Mouse (Mus musculus): Measurements from ENCODE around the gene Setx.

Gene Setx

DNA sequence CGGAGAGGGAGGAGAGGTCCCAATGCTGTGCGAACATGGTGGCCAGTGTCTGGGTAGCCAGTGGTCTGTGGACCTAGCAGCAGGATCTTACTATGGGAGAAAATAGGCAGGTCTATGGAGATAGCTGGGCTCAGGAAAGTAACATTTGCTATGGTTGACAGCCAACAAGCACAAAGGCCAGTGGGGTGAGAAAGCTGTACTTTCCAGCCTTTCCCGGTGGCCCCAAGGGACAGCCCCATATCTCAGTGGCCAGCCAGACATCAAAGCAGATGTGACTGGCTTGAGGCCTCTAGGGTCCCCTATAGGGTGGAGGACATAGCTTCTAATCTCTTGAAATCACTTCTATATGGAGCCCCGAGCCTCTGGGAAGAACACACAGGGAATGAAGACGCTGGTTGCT lies 93.1 kb downstream of the Setx start:
- no peak for DNase-seq (ENCODE audit: low spot score in 2 of 2)

DNA sequence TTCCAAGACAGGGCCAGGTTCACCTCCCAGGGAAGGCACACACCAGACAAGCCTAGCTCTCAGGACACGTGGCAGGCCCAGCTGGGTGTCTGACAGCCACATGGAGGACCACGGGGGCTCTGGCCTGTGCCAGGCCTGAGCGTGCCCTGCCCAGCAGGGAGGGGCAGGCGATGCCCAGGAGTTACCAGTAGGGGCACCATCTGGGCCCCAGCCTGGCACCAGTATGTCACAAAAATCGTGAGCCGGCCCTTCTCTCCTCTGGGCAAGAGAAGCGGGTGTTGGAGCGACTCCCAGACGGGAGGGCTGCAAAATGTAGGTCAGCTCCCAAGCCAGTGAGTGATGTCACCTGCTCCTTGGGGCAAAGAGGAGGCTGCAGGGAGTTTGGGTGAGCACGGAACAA lies 93.9 kb downstream of the Setx start:
- DNase-seq (ENCODE audit: low spot score in 2 of 2), result no peak

DNA sequence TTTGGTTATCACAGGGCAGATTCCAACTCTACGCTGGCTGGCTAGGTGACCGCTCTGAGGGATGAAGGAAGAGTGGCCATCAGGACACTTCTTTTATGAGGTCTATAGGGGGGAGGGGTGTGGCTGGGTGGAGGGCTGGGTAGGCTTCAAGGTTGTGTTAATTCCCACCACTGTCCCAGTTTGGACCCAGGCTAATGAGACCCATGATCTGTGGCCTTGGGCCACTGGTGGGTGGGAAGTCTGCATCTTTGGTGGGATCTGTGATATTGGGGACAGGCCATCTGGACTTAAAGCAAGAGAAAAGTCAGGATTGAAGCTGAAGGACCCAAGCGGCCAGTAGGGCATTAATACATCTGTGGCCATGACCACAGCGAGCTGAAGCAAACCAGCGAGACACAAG lies 94.8 kb downstream of the Setx start:
- DNase-seq (ENCODE audit: low spot score in 2 of 2), result no peak

DNA sequence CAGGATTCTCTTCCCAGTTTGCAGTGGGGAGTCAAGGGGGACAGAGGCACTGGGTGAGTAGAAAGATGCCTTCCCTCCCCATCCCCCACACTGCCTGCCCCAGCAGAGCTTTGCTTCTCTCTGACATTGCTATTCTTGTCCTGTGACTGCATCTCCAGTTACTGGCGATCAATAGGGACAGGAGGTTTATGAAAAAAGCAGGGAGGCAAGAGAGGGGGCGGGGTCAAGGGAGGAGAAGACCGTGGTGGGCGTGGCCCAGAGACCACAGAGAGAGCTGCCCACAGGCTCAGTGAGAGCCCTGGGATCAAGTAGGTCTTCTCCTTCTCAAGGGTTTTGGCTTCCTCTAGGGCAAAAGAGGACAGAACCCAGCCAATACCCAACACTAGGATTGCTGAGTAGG lies 98.3 kb downstream of the Setx start:
- DNase-seq (ENCODE audit: low spot score in 2 of 2), result no peak

DNA sequence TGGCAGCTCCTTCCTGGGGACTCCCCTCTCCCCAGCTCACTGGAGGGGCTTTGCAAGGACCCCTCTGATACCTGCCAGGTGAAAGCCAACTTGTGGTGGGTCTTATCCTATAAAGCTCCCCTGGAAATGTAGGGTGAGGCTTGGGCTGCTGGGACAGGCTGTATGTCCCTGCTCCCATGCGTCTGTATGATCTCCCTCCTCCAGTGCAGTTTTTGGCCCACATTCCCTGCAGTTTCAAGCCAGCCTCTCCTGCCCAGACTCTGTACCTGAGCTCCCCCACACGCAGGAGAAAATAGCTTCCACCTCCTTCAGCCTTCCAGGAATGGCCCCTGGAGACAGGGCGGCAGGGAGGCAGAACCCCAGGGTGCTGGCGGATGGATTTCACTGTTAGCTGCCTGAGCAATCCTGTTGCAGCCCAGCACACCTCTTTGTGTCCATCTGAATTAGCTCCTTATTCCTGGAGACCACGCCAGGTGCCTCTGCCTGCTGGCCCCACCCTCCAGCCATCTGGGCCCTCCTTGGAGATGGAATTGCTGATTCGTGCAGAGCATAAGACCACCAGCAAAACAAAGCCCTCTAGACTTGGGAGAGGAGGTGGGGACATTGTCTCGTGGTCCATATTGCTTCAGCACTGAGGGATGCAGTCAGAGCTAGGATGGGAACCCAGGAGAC lies 99.7 kb downstream of the Setx start:
- no peak for DNase-seq (ENCODE audit: low spot score in 2 of 2)

DNA sequence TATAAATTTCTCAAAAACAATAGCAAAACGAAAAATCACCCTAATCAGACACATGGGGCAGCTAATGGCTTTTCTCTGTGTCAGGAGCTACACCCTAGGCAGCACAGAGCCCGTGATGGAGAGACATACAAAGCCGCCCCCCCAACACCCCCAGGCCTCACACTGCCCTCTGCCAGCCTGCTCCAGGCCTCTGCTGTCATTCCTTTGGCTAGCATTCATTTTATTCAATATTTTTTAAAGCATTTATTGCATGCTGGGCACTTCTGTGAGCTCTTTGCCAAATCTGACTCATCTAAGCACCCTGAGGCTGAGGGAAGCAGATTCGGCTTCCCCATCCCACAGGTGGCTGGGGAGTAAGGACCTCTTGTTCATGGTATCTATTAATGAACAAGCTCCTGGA lies 102.7 kb downstream of the Setx start:
- DNase-seq (ENCODE audit: low spot score in 2 of 2), result no peak

DNA sequence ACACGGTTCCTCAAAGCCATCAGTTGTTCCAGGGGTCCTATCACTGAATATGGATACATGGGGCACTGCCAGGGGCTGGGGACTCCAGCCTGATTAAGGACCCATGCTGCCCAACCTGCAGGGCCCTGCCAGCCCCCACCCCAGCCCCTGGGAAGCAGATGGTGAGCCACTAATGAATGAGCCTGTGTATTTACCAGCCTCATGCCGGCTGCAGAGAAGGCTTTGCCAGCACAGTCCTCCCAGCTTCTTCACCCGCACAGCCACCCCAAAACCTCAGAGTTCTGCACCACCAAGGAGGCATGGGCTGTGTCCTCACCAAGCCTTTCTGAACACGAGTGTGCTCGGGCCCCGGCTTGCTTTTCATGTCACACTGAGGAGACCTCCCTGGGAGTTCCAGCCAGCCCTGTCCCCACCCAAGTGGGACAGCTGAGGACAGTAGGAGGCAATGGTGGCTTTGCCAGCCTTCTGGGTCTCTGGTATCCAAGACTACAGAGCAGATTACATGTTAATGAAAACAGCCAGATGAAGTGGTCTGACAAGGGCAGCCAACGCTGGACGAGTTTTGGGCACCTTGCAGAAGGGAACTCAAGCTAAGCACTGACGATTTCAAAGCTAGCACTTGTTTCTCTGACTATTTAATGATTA lies 106.3 kb downstream of the Setx start:
- no peak for DNase-seq (ENCODE audit: low spot score in 2 of 2)

Measured in spleen, postnatal 36 days (tissue).